Mouse (Mus musculus) CH12.LX (cell line): ENCODE data around the gene Alx3.

Source experiments
- MAX ChIP-seq: IDR thresholded peaks from 2 replicates; pipeline ENCODE4 v1.6.1; 2011; ENCODE audit warnings: low read length, improper control_type of control experiment
- POLR2A ChIP-seq: IDR thresholded peaks from 2 replicates; pipeline ENCODE4 v1.6.1; 2011; ENCODE audit warnings: low read depth, mild to moderate bottlenecking, improper control_type of control experiment, low read length
- RCOR1 ChIP-seq: conservative IDR thresholded peaks from 2 replicates; pipeline ENCODE4 v1.6.1; 2012; ENCODE audit warnings: low read depth, mild to moderate bottlenecking, inconsistent platforms, low read length, improper control_type of control experiment
- TCF12 ChIP-seq: IDR thresholded peaks from 2 replicates; pipeline ENCODE4 v1.6.1; 2014; ENCODE audit warnings: low read depth, mild to moderate bottlenecking, inconsistent platforms, low read length, improper control_type of control experiment
- ZC3H11A ChIP-seq: IDR thresholded peaks from 2 replicates; pipeline ENCODE4 v1.6.1; 2012; ENCODE audit warnings: low read depth, mild to moderate bottlenecking, inconsistent platforms, low read length, improper control_type of control experiment

- no peak for TF ChIP-seq MAX
- TF ChIP-seq ZC3H11A: no peak
- no peak for TF ChIP-seq TCF12
- TF ChIP-seq RCOR1: no peak
- no peak for TF ChIP-seq POLR2A
Measured at GRCm38 (mm10) chr3:107558740-107559139, 36.1 kb upstream of the Alx3 start.
